Mouse (Mus musculus) forebrain, embryonic 13.5 days (tissue): ENCODE results near the gene Ncf4. TPM values are rescaled to one million over a fixed set of nuclear protein-coding genes. Genes with fewer than 3 reads are reported as not detected.
"Not testable (repeated sequence)": the region's sequence is repeated elsewhere in the genome, so short reads cannot be mapped to it uniquely, and the experiment has no call there.

ENCODE experiments used
- ATAC-seq: fragments of 200-750 bp; cut with Nextera tagmentation; 2 replicates; pipeline ENCODE4 v1.8.0; 2017
- H3K27ac ChIP-seq: fragments of 300-500 bp; sonication (generic); 2 replicates; pipeline ENCODE4 v1.5.1; 2015; ENCODE audit warnings: inconsistent platforms, mild to moderate bottlenecking, moderate library complexity
- H3K27me3 ChIP-seq: fragments of 300-500 bp; sonication (generic); 2 replicates; pipeline ENCODE4 v1.6.1; 2015; ENCODE audit warnings: mild to moderate bottlenecking, inconsistent platforms
- H3K36me3 ChIP-seq: fragments of 300-500 bp; sonication (generic); 2 replicates; pipeline ENCODE4 v1.6.1; 2015; ENCODE audit warnings: mild to moderate bottlenecking, inconsistent platforms; ENCODE audit not compliant: poor library complexity, severe bottlenecking
- H3K4me1 ChIP-seq: fragments of 300-500 bp; sonication (generic); 2 replicates; pipeline ENCODE4 v1.6.1; 2015; ENCODE audit warnings: inconsistent platforms
- H3K4me2 ChIP-seq: fragments of 300-500 bp; sonication (generic); 2 replicates; pipeline ENCODE4 v1.6.1; 2015; ENCODE audit warnings: inconsistent platforms, mild to moderate bottlenecking, moderate library complexity
- H3K4me3 ChIP-seq: fragments of 300-500 bp; sonication (generic); 2 replicates; pipeline ENCODE4 v1.5.1; 2015; ENCODE audit warnings: mild to moderate bottlenecking, inconsistent platforms
- H3K9ac ChIP-seq: fragments of 300-500 bp; sonication (generic); 2 replicates; pipeline ENCODE4 v1.6.1; 2015; ENCODE audit warnings: mild to moderate bottlenecking, inconsistent platforms
- H3K9me3 ChIP-seq: fragments of 300-500 bp; sonication (generic); replicated peaks from 2 replicates; pipeline ENCODE4 v1.6.1; 2016; ENCODE audit warnings: inconsistent platforms
- WGBS: fragments of 180-500 bp; shearing (Covaris S2); methylation state at CpG from one replicate; pipeline ENCODE4 v1.1.7; 2015; 5-methylcytosine and 5-hydroxymethylcytosine counted together
- polyA plus RNA-seq: library from polyadenylated mRNA; unstranded; fragments of >200 nt; fragmentation: Nextera tagmentation; extraction: Ambion mirVana; gene quantifications from 2 replicates; pipeline ENCODE4 v1.2.1, GENCODE M21; 2015

Gene Ncf4
- polyA plus RNA-seq, 1 experiment from 2014 or later = 1.0 TPM

DNA sequence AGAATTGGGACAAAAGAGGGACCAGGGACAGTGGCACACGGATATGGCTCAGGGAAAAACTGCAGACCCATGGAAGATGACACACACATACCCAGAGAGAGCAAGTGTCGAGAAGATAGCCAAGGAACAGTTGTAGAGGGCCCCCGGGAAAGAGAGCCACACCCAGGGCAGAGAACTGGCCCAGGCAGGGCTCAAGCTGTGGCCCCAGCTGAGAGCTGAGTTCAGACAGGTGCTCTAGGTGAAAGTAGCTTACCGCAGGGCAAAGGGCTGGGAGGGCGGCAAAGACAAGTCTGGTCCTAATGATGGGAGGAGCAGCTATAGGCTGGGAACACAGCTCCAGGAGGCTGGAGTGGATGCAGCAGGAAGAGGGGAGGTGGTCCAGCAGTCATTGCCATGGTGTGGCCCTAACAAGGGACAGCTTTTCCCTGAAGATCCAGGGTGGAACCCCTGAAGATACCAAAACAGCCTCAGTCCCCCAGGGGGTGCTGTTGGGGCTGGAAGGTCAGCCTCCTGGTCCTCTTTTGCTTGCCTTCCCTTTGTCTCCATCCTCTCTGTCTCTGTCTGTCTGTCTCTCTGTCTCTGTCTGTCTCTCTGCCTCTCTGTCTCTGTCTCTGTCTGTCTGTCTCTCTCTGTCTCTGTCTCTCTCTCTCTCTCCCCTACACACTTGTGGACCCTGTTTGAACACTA, 9.6 kb upstream of the Ncf4 start:
- no peak for ATAC-seq
- H3K4me2 ChIP-seq = no peak overlapping the region
- H3K4me1 ChIP-seq = no peaks in the 10 kb centered on the region
- no peak overlapping the region for H3K27ac ChIP-seq
- H3K4me3 ChIP-seq = no peak overlapping the region
- no peaks in the 10 kb centered on the region for H3K36me3 ChIP-seq
- peaks cover 11% of the 10 kb centered on the region; the same call in 1 of the 2 replicates for H3K27me3 ChIP-seq
- no peak overlapping the region; the same call in 1 of the 2 replicates for H3K9ac ChIP-seq
- WGBS = 74% methylated on average over 5 of the region's 5 CpGs
- H3K9me3 ChIP-seq = no peaks in the 10 kb centered on the region; the same call in 1 of the 2 replicates

DNA sequence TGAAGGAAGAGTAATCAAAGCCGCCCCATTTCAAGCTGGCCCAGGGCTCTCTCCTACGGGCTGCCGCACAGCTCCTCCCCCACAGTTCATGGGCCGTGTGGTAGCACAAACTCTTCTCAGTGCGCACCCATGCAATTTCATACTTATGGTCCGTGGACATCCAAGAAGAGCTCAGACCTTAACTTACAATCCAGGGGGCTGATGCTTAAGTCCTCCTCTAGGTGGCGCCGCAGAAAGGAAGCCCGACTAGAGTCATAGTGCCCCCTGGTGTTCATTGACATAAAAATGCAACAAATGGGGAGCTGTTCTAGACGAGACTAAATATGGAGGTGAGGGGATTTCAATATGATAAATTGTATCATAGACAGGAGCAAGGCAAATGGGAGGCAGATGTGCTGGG, 5.1 kb upstream of the Ncf4 start:
- H3K9me3 ChIP-seq = no peaks in the 10 kb centered on the region
- H3K36me3 ChIP-seq = no peaks in the 10 kb centered on the region
- no peak overlapping the region for H3K4me2 ChIP-seq
- WGBS = 24% methylated on average over 10 of the region's 10 CpGs
- no peaks in the 10 kb centered on the region for H3K4me1 ChIP-seq
- H3K27me3 ChIP-seq = peaks cover 9% of the 10 kb centered on the region; the same call in 1 of the 2 replicates
- no peak overlapping the region for H3K4me3 ChIP-seq
- H3K27ac ChIP-seq = no peak overlapping the region
- no peak for ATAC-seq
- no peak overlapping the region for H3K9ac ChIP-seq

DNA sequence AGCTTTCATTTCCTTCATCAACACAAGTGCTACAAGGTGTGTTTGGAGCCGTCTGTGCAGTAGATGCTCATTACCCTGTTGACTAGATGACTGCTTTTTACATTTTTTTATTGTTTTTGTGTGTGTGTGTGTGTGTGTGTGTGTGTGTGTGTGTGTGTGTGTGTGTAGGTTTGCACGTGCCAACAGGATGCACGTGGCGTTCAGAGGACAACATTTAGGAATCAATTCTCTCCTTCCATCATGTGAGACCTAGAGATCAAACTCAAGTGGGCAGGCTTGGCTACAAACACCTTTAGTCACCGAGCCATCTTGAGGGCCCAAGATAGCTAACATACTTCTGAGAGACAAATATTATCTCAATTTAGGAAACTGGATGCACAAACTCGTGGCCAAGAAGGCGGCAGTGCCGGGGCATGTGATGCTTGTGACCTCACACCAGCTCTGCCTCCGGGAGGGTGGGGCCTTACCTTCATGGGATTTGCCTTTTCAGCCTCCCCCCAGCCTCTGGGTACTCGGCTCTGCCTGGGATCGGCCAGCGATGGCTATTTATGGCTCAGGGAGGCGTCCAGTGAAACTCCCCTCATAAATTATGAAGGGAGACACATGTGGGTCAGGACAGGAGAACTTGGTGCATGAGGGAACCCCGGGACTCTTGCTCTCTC, 4.5 kb upstream of the Ncf4 start:
- H3K4me2 ChIP-seq = no peak overlapping the region
- no peak overlapping the region for H3K9ac ChIP-seq
- H3K36me3 ChIP-seq = no peaks in the 10 kb centered on the region
- WGBS = 86% methylated on average over 14 of the region's 14 CpGs
- H3K4me1 ChIP-seq = no peaks in the 10 kb centered on the region
- H3K27ac ChIP-seq = no peak overlapping the region
- peaks cover 8% of the 10 kb centered on the region; the same call in 1 of the 2 replicates for H3K27me3 ChIP-seq
- H3K4me3 ChIP-seq = no peak overlapping the region
- ATAC-seq = no peak
- H3K9me3 ChIP-seq = no peaks in the 10 kb centered on the region

DNA sequence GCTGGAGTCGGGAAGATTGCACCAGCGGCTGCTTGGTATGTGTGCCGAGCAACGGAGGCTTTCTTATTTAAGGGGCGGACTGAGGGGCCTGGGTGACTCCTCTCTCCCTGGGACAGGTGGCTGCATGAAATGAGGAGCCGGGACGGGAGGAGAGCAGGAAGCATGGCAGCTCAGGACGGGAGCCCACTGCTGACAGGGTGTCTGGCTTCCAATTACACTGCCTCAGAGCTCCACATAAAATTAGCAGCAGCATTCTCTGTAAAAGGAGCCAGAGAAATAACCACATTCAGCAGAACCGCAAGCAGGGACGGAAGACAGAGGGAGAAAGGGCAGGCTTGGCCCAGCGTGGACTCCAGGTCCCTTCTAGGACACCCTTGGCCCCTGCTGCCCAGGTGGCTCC, 3.3 kb upstream of the Ncf4 start:
- Histone ChIP-seq H3K27me3 (peaks cover 8% of the 10 kb centered on the region; the same call in 1 of the 2 replicates), H3K36me3 (no peaks in the 10 kb centered on the region), H3K4me1 (no peaks in the 10 kb centered on the region), H3K9ac (no peak overlapping the region), H3K9me3 (no peaks in the 10 kb centered on the region), H3K27ac (no peak overlapping the region), H3K4me2 (no peak overlapping the region), H3K4me3 (no peak overlapping the region)
- no peak for ATAC-seq
- 64% methylated on average over 11 of the region's 11 CpGs for WGBS

DNA sequence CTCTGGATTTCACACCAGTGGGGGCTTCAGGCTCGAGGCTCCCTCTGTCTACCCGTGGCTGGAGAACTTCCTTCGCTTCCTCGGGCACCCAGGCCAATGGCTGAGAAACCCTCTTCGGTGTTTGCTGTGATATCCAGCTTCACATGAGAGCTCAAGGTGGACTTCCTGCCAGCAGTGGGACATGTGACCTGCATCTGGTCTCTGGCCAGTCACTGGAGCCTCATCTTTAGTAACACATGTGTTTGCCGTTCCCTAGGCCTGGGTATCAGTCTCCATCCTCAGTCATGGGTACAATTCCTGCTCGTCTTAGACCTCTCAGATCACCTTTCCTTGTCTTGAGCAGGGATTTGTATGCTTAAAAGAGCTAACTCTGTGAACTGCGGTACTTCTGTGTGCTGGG, 1.5 kb upstream of the Ncf4 start:
- ATAC-seq = no peak

DNA sequence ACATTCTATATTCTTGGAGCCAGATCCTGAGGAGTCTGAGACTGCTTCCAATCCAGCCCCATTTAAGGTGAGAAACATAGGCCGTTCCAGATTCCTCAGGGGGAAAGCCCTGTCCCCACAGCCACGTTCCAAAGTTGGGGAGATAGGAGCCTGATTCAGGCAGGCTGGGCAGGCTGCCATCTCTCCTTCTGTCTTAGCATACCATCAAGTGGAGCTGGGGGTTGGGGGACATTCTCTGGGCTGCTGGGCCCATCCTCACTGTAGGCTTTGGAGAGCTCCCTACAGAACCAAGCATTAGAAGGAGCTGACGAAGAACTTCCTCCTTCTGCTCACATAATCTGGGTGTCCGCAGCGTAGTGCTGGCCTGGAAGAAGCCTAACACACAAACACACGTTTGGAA, 827 bp upstream of the Ncf4 start:
- H3K27ac ChIP-seq = no peak overlapping the region
- H3K4me3 ChIP-seq = no peak overlapping the region
- ATAC-seq = no peak
- no peak overlapping the region for H3K9ac ChIP-seq
- no peak overlapping the region for H3K4me2 ChIP-seq
- peaks cover 3% of the 10 kb centered on the region; the same call in 1 of the 2 replicates for H3K27me3 ChIP-seq
- no peaks in the 10 kb centered on the region for H3K9me3 ChIP-seq
- H3K4me1 ChIP-seq = no peaks in the 10 kb centered on the region
- no peaks in the 10 kb centered on the region for H3K36me3 ChIP-seq
- WGBS = 73% methylated on average over 6 of the region's 6 CpGs

More for the DNA sequence above, 1.5 kb upstream of the Ncf4 start:
- WGBS = 83% methylated on average over 8 of the region's 8 CpGs
- no peaks in the 10 kb centered on the region for H3K36me3 ChIP-seq
- H3K9ac ChIP-seq = no peak overlapping the region
- no peaks in the 10 kb centered on the region for H3K4me1 ChIP-seq
- no peak overlapping the region for H3K27ac ChIP-seq
- H3K27me3 ChIP-seq = peaks cover 5% of the 10 kb centered on the region; the same call in 1 of the 2 replicates
- H3K9me3 ChIP-seq = no peaks in the 10 kb centered on the region
- no peak overlapping the region for H3K4me3 ChIP-seq
- H3K4me2 ChIP-seq = no peak overlapping the region

DNA sequence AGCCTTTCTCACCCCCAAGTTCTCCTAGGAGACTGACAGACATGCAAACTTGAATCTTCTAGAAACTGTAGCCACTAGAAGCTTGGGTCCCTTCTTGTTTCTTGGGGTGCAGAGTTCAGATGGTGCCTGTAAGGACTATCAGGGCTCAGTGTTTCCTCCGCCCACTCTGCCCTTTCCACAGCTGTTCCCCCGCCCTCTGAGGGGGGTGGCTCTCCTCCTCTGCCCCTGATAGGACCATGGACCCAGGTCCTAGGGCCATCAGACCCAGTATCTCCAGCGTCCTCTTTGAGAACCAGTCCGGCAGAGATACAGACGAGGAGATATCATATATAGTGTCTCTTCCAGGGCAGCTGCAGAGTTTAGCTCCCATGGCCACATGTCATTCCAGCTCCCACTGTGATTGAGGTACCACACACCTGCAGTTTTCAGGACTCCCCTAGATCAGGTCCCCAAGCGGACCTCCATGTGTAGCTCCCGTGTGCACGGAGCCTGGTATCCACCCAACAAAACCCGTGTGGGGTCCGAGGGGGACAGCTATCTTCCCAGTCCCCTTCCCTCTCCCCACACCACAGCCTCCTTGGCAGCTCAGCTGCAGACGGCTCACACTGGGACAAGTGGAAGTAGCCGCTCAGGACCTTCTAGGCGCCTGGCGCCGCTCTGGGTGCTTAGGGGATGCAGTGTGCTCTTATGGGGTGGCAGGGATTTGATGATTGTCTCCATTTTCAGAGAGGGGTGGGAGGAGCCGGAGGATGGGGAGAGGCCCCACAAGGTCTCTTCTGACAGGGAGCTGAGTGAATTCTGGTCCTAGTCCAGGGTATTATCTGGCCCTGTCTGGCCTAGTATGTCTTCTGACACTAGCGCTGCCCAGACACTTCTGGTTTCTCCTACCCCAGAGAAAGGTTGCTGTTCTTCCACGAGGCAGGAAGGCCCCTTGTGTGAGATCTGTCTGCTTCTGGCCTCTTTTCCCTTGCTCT, 1.8 kb downstream of the Ncf4 start:
- Histone ChIP-seq H3K36me3 (no peaks in the 10 kb centered on the region), H3K4me3 (no peak overlapping the region), H3K27me3 (no peaks in the 10 kb centered on the region), H3K9ac (no peak overlapping the region), H3K4me1 (no peaks in the 10 kb centered on the region), H3K4me2 (no peak overlapping the region), H3K9me3 (no peaks in the 10 kb centered on the region), H3K27ac (no peak overlapping the region)
- no peak for ATAC-seq
- 80% methylated on average over 18 of the region's 18 CpGs for WGBS

DNA sequence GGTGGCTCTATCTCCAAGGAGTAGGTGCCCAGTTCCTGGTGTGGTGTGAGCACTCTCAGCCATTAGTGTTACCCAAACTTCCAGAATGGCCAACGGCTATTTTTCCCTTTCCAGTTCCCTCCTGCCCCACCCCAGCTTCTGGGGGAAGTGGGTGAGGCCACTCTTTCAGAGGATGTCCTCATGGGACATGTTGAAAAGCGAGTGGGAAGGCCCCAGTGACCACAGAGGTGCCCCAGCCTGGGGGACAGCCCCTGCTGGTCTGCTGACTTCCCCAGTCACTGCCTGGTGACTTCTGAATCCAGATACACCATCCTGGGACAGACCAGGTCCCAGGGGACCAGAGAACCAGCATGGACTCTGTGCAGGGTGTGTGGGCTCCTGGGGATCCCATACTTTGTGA, 3.1 kb downstream of the Ncf4 start:
- H3K27ac ChIP-seq = no peak overlapping the region
- no peaks in the 10 kb centered on the region for H3K27me3 ChIP-seq
- H3K36me3 ChIP-seq = no peaks in the 10 kb centered on the region
- no peak for ATAC-seq
- H3K4me1 ChIP-seq = no peaks in the 10 kb centered on the region
- H3K9me3 ChIP-seq = no peaks in the 10 kb centered on the region
- no peak overlapping the region for H3K4me2 ChIP-seq
- no peak overlapping the region for H3K4me3 ChIP-seq
- no peak overlapping the region for H3K9ac ChIP-seq
- 69% methylated on average over 2 of the region's 2 CpGs for WGBS

DNA sequence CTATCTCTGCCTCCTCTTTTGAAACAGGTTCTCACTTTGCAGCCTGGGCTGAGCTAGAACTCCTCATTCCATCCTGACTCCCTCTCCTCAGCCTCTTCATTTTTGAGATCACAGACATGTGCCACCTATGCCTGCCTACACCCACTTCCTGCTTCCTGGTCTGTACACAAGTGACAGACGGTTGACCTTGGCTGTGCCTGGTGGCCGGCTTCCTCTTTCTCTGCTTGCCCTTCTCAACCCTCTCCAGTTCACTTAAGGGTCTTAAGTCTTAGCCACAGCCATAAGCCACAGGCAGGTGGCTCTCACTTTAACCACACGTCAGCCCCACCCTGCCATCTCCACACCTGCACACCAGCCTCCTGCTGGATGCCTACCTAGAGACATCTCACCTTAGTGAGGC, 3.8 kb downstream of the Ncf4 start:
- Histone ChIP-seq H3K27ac (no peak overlapping the region), H3K4me1 (no peaks in the 10 kb centered on the region), H3K9ac (no peak overlapping the region), H3K4me3 (no peak overlapping the region), H3K36me3 (no peaks in the 10 kb centered on the region), H3K9me3 (no peaks in the 10 kb centered on the region), H3K4me2 (no peak overlapping the region), H3K27me3 (no peaks in the 10 kb centered on the region)
- ATAC-seq = no peak
- WGBS = 79% methylated on average over 3 of the region's 3 CpGs

DNA sequence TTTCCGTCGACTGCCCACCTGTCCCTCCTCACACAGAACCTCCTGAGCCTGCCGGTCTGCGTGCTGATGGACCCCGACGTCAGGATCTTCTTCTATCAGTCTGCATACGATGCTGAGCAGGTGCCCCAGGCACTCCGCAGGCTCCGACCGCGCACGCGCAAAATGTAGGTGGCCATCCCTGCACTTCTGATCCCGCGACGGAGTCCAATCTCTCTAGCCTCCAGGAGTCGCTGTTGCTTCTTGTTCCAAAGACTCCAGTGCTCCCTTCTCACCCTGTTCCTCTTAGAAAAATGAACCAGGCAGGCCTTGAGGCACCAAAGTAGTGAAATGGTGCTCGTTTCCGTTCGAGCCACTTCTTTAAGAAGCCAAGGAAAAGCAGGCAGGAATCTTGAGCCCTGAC, 10.2 kb downstream of the Ncf4 start:
- H3K27me3 ChIP-seq = no peaks in the 10 kb centered on the region
- H3K4me1 ChIP-seq = no peaks in the 10 kb centered on the region
- no peaks in the 10 kb centered on the region for H3K9me3 ChIP-seq
- no peak overlapping the region for H3K27ac ChIP-seq
- no peak overlapping the region for H3K9ac ChIP-seq
- 24% methylated on average over 20 of the region's 20 CpGs for WGBS
- no peak overlapping the region for H3K4me2 ChIP-seq
- no peak for ATAC-seq
- H3K36me3 ChIP-seq = no peaks in the 10 kb centered on the region
- H3K4me3 ChIP-seq = no peak overlapping the region

DNA sequence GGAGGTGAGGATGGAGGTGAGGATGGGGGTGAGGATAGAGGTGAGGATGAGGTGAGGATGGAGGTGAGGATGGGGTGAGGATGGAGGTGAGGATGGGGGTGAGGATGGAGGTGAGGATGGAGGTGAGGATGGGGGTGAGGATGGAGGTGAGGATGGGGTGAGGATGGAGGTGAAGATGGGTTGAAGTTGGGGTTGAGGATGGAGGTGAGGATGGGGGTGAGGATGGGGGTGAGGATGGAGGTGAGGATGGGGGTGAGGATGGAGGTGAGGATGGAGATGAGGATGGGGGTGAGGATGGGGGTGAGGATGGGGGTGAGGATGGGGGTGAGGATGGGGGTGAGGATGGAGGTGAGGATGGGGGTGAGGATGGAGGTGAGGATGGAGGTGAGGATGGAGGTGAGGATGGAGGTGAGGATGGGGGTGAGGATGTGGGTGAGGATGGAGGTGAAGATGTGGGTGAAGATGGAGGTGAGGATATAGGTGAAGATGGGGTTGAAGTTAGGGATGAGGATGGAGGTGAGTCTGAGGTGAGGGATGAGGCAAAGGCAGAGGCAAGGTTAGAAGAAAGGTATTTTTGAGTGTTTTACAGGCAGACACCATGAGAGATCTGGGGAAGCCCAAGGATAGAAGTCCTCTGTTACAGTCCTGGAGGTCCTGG, 12.1 kb downstream of the Ncf4 start:
- H3K4me1 ChIP-seq, H3K9ac ChIP-seq, ATAC-seq, H3K4me3 ChIP-seq, H3K27ac ChIP-seq, H3K36me3 ChIP-seq, H3K9me3 ChIP-seq, H3K4me2 ChIP-seq, H3K27me3 ChIP-seq: not testable (repeated sequence)
